Mouse (Mus musculus) liver, adult 2 months (tissue): Measurements from ENCODE around the gene Mrps11.

Source experiments
- CTCF ChIP-seq: fragments of 200-500 bp; IDR thresholded peaks from 2 replicates; pipeline ENCODE4 v1.5.1; 2011; ENCODE audit warnings: low read depth, low read length, control low read depth
- POLR2A ChIP-seq: fragments of 200-500 bp; IDR thresholded peaks from 2 replicates; pipeline ENCODE4 v1.6.1; 2011; ENCODE audit warnings: low read length, control low read depth; ENCODE audit not compliant: insufficient read depth; ENCODE audit errors: extremely low read depth

DNA sequence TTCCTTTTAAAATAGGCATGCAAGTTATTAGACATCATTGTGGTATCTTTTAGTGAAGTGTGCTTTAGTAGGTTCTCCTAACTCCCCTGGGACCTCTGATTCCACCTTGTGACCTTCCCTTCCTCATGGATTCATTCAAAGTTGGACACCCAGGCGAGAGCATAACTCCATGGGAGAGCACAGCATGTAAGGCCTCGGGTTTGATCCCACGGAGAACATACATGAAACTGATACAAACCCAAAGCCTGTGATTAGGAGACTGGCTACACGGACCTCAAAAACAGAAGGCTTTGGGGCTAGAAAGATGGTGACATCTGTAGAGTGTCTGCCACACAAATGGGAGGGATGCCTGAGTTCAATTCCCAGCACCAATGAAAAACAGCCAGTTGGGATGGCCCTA lies 30.0 kb upstream of the Mrps11 start:
- TF ChIP-seq CTCF (no peak), POLR2A (no peak)
